Comparison of ENCODE assay signal across 15 mouse cellular contexts in the genomic region with DNA sequence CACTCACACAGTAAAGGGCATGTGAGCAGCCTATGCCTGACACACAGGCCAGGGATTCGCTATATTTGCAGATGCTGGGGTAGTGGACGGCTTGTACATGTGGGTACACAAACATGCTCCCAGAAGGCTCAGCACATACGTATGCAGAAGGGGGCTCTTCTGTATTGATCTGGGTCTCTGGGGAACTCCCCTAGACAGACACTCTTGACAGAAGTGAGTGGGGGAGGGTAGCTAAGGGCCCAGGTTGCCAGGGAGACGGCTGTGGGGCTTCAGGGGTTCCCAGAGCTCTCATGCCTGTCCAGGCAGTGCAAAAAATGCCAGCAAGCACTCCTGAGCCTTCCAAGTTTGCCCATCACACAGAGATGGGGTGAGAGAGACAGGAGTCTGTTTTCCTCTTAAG.
DNase-seq lines count a peak whose midpoint lies in the region; ATAC-seq lines count a peak whose summit lies in the region.
"Had no signal": no experiment of that assay in that cellular context is flagged by ENCODE, and none has a peak within 500 bp of the region (broad histone marks: within the 10 kb centered on the region; RNA-seq: fewer than 3 reads in every experiment).

No protein-coding gene starts in this region.

- H3K27ac ChIP-seq in embryonic facial prominence, embryonic 10.5 days (replicated peaks) = peak overlapping the region; percentile 82
- peak overlapping the region; percentile 97 for H3K27ac ChIP-seq in hindbrain, embryonic 13.5 days
- H3K27ac ChIP-seq in midbrain, embryonic 15.5 days = peak overlapping the region; percentile 90
- H3K27ac ChIP-seq in liver, embryonic 11.5 days (ENCODE audit: low read depth, low read length) = no peak overlapping the region
- H3K27ac ChIP-seq: gastrocnemius, adult 2 months had no signal

- peak; percentile 78 for DNase-seq in embryo, embryonic 10.5 days (ENCODE audit: low spot score)
- DNase-seq in embryonic facial prominence, embryonic 10.5 days (ENCODE audit: low spot score) = no peak
- no peak for DNase-seq in cerebellum, adult 9-10 months
- no peak for DNase-seq in kidney, adult 9 months
- no peak for DNase-seq in liver, embryonic 11.5 days (ENCODE audit: low spot score)
- DNase-seq: cerebellum, postnatal 25 days; gastrocnemius, adult 2 months; heart, postnatal 4 days; kidney, postnatal 10 days; lung, embryonic 14.5 days; thymus, adult 18-20 months had no signal

- WGBS in embryonic facial prominence, embryonic 10.5 days = 41% methylated on average over 4 of the region's 4 CpGs
- WGBS in hindbrain, embryonic 13.5 days = 27% methylated on average over 4 of the region's 4 CpGs
- WGBS in midbrain, embryonic 15.5 days = 13% methylated on average over 4 of the region's 4 CpGs
- 69% methylated on average over 4 of the region's 4 CpGs for WGBS in liver, embryonic 11.5 days

- H3K9me3 ChIP-seq in embryonic facial prominence, embryonic 10.5 days = no peaks in the 10 kb centered on the region
- no peaks in the 10 kb centered on the region for H3K9me3 ChIP-seq in hindbrain, embryonic 13.5 days
- no peaks in the 10 kb centered on the region for H3K9me3 ChIP-seq in midbrain, embryonic 15.5 days
- no peaks in the 10 kb centered on the region for H3K9me3 ChIP-seq in liver, embryonic 11.5 days (ENCODE audit: control insufficient read depth, low read length)

- H3K4me1 ChIP-seq in embryonic facial prominence, embryonic 10.5 days = peaks cover 91% of the 10 kb centered on the region
- peaks cover 94% of the 10 kb centered on the region for H3K4me1 ChIP-seq in hindbrain, embryonic 13.5 days (replicated peaks)
- H3K4me1 ChIP-seq in midbrain, embryonic 15.5 days = peaks cover 86% of the 10 kb centered on the region
- no peaks in the 10 kb centered on the region; the same call in 1 of the 2 replicates for H3K4me1 ChIP-seq in liver, embryonic 11.5 days (replicated peaks; ENCODE audit: control insufficient read depth, insufficient read depth, low read length)

- peak overlapping the region; percentile 49 for H3K9ac ChIP-seq in hindbrain, embryonic 13.5 days
- peak overlapping the region; percentile 15 for H3K9ac ChIP-seq in midbrain, embryonic 15.5 days
- no peak overlapping the region for H3K9ac ChIP-seq in liver, embryonic 11.5 days (ENCODE audit: low read depth, low read length)
- H3K9ac ChIP-seq: lung, embryonic 14.5 days had no signal

- 0 out of 2 replicates have a peak, but pooled peaks have one; percentile 19 for ATAC-seq in hindbrain, embryonic 13.5 days (ENCODE audit: low FRiP score)
- ATAC-seq in midbrain, embryonic 15.5 days (replicated peaks) = peak; percentile 28; the same call in 1 of the 2 replicates
- no peak for ATAC-seq in liver, embryonic 11.5 days (replicated peaks; ENCODE audit: low FRiP score)
- ATAC-seq: Patski had no signal

- peaks cover 37% of the 10 kb centered on the region for H3K27me3 ChIP-seq in embryonic facial prominence, embryonic 10.5 days (replicated peaks; ENCODE audit: low read depth, poor library complexity, severe bottlenecking)
- no peaks in the 10 kb centered on the region for H3K27me3 ChIP-seq in hindbrain, embryonic 13.5 days
- no peaks in the 10 kb centered on the region for H3K27me3 ChIP-seq in midbrain, embryonic 15.5 days (replicated peaks)
- H3K27me3 ChIP-seq in liver, embryonic 11.5 days (replicated peaks; ENCODE audit: control insufficient read depth, insufficient read depth, low read length) = no peaks in the 10 kb centered on the region
- H3K27me3 ChIP-seq: Patski had no signal

- peaks cover 21% of the 10 kb centered on the region for H3K36me3 ChIP-seq in embryonic facial prominence, embryonic 10.5 days (replicated peaks)
- H3K36me3 ChIP-seq in hindbrain, embryonic 13.5 days = no peaks in the 10 kb centered on the region
- no peaks in the 10 kb centered on the region for H3K36me3 ChIP-seq in midbrain, embryonic 15.5 days (replicated peaks)
- H3K36me3 ChIP-seq in liver, embryonic 11.5 days (ENCODE audit: control insufficient read depth, insufficient read depth, low read length) = no peaks in the 10 kb centered on the region

- peak overlapping the region; percentile 13; the same call in 1 of the 2 replicates for H3K4me2 ChIP-seq in hindbrain, embryonic 13.5 days
- no peak overlapping the region for H3K4me2 ChIP-seq in midbrain, embryonic 15.5 days
- no peak overlapping the region for H3K4me2 ChIP-seq in liver, embryonic 11.5 days
- H3K4me2 ChIP-seq: lung, embryonic 14.5 days had no signal

- peak overlapping the region; percentile 19; the same call in 1 of the 2 replicates for H3K4me3 ChIP-seq in embryonic facial prominence, embryonic 10.5 days
- H3K4me3 ChIP-seq in hindbrain, embryonic 13.5 days = no peak overlapping the region
- no peak overlapping the region for H3K4me3 ChIP-seq in midbrain, embryonic 15.5 days
- no peak overlapping the region for H3K4me3 ChIP-seq in liver, embryonic 11.5 days (ENCODE audit: low read depth, low read length)
- H3K4me3 ChIP-seq: erythroblast, embryonic 14.5 days; gastrocnemius, adult 2 months had no signal
